Mouse (Mus musculus): Measurements from ENCODE around the gene Nop2. TPM values are rescaled to one million over a fixed set of nuclear protein-coding genes. Genes with fewer than 3 reads are reported as not detected.
A peak's percentile ranks its signal among the peaks of the same experiment; 100 is the strongest.
"Not testable (repeated sequence)": the region's sequence is repeated elsewhere in the genome, so short reads cannot be mapped to it uniquely, and the experiment has no call there.

Nop2 gene
- polyA plus RNA-seq, 1 experiment from 2014 or later: 25.0 TPM

DNA sequence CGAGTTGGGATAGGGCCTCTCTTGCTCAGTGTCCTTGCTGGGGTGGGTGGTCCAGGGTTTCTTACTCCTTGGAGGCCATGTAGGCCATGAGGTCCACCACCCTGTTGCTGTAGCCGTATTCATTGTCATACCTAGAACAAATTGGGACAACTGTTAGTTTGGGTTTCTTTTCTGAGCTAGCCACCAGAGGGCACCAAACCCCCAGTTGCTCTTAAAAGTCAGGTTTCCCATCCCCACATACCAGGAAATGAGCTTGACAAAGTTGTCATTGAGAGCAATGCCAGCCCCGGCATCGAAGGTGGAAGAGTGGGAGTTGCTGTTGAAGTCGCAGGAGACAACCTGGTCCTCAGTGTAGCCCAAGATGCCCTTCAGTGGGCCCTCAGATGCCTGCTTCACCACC, 30.3 kb downstream of the Nop2 start:
- H3K9me3 ChIP-seq (ENCODE audit: control insufficient read depth, low read length); ATAC-seq (ENCODE audit: low FRiP score, low TSS enrichment); H3K4me1 ChIP-seq (replicated peaks; ENCODE audit: control insufficient read depth, insufficient read depth); H3K27ac ChIP-seq (replicated peaks); H3K27me3 ChIP-seq (ENCODE audit: control insufficient read depth, insufficient read depth, low read length); H3K36me3 ChIP-seq (ENCODE audit: control insufficient read depth, insufficient read depth, low read length); H3K4me3 ChIP-seq (ENCODE audit: low read depth, low read length); H3K9ac ChIP-seq (ENCODE audit: low read length); H3K4me2 ChIP-seq (replicated peaks; ENCODE audit: low read depth): not testable (repeated sequence)
- TF ChIP-seq CTCF (IDR thresholded peaks at IDR 0.05; ENCODE audit: low read depth): peak; percentile 75
- WGBS: 2% methylated on average over 3 of the region's 5 CpGs
- DNase-seq (ENCODE audit: low spot score): peak; percentile 80

GRCm38 (mm10) chr6:125162615-125163305, 31.1 kb downstream of the Nop2 start:
- ATAC-seq (ENCODE audit: low FRiP score, low TSS enrichment); DNase-seq (ENCODE audit: low spot score); H3K36me3 ChIP-seq (ENCODE audit: control insufficient read depth, insufficient read depth, low read length); H3K4me1 ChIP-seq (replicated peaks; ENCODE audit: control insufficient read depth, insufficient read depth); H3K4me2 ChIP-seq (replicated peaks; ENCODE audit: low read depth); H3K9ac ChIP-seq (ENCODE audit: low read length); H3K27ac ChIP-seq (replicated peaks); H3K4me3 ChIP-seq (ENCODE audit: low read depth, low read length); H3K27me3 ChIP-seq (ENCODE audit: control insufficient read depth, insufficient read depth, low read length); H3K9me3 ChIP-seq (ENCODE audit: control insufficient read depth, low read length): not testable (repeated sequence)
- WGBS: 66% methylated on average over 11 of the region's 16 CpGs

DNA sequence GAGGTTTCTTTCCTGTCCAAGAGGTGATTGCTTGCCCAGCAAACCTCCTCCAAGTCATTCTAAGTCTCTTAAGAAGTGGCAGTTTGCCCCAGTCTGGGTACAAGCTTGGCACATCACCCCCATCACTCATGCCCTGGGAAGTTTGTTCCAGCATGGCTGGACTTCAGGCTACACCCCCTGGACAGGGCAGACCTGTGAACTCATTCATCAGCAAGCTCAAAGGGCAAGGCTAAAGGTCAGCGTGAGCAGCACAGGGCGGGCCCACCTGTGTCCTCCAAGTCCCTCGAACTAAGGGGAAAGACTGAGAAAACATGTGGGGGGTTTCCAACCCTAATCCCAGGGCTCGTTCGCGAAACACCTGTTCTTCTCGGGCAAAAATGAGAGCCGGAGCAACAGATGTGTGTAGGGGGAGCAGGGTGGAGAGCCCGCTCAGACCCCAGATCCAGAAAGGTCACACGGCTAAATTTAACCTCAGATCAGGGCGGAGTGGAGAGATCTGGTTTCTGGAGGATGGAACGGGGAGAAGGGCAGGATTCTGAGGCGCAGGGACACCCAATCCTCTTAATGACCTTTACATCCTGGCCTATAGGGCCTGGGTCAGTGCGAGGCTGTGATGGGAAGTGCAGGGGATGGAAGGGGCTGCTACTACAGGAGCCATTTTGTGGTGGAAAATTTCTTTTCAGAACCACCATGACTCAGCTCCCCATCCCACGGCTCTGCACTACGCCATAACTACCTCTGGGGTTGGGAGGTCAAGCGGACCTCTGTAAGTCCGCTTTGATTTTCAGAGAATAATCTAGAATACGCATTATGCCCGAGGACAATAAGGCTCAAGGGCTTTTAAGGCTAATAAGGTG, 32.3 kb downstream of the Nop2 start:
- 6% methylated on average over 20 of the region's 20 CpGs for WGBS
- Histone ChIP-seq H3K9me3 (ENCODE audit: control insufficient read depth, low read length) (no peaks in the 10 kb centered on the region), H3K36me3 (ENCODE audit: control insufficient read depth, insufficient read depth, low read length) (peaks cover 1% of the 10 kb centered on the region), H3K27me3 (ENCODE audit: control insufficient read depth, insufficient read depth, low read length) (no peaks in the 10 kb centered on the region), H3K9ac (ENCODE audit: low read length) (peak overlapping the region; percentile 84), H3K4me2 (replicated peaks; ENCODE audit: low read depth) (peak overlapping the region; percentile 86), H3K4me3 (ENCODE audit: low read depth, low read length) (peak overlapping the region; percentile 84), H3K27ac (replicated peaks) (peak overlapping the region; percentile 97), H3K4me1 (replicated peaks; ENCODE audit: control insufficient read depth, insufficient read depth) (peaks cover 10% of the 10 kb centered on the region)
- TF ChIP-seq CTCF (IDR thresholded peaks at IDR 0.05; ENCODE audit: low read depth): no peak
- no peak for TF ChIP-seq EP300 (optimal IDR thresholded peaks at IDR 0.05)
- ATAC-seq (ENCODE audit: low FRiP score, low TSS enrichment): no peak
- no peak for DNase-seq (ENCODE audit: low spot score)

DNA sequence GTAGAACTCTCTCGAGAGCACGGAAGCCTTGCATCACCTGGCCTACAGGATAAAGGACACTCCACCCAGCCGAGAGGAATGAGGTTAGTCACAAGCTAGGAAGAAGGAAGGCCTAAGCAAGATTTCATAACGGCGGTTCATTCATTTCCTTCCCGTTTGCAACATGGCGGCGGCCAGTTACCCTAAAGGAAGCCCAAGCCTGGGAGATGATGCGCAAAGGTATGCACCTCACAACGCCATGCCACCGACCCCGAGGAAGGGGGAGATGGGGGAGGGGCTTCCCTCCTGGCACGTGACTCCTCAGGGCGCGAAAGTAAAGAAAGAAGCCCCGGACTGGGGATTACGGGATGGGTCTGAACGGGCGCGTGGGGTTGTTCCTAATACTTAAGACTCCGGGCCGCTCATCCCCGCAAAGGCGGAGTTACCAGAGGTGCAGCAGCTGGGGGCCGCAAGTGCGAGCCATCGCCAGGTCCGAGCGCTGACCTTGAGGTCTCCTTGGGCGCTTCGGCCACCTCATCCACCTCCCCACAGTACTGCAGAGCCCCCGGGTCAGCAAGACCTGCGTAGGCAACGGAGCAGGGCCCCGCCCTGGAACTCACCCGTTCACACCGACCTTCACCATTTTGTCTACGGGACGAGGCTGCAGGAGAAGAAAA, 33.1 kb downstream of the Nop2 start:
- ATAC-seq (ENCODE audit: low FRiP score, low TSS enrichment): peak; percentile 21
- H3K36me3 ChIP-seq (ENCODE audit: control insufficient read depth, insufficient read depth, low read length): peaks cover 3% of the 10 kb centered on the region

GRCm38 (mm10) chr6:125165328-125165891, 33.7 kb downstream of the Nop2 start:
- peak; percentile 90 for ATAC-seq (ENCODE audit: low FRiP score, low TSS enrichment)
- Histone ChIP-seq H3K27ac (replicated peaks) (peak overlapping the region; percentile 97), H3K36me3 (ENCODE audit: control insufficient read depth, insufficient read depth, low read length) (peaks cover 5% of the 10 kb centered on the region), H3K9me3 (ENCODE audit: control insufficient read depth, low read length) (no peaks in the 10 kb centered on the region), H3K4me3 (ENCODE audit: low read depth, low read length) (peak overlapping the region; percentile 84), H3K27me3 (ENCODE audit: control insufficient read depth, insufficient read depth, low read length) (no peaks in the 10 kb centered on the region), H3K9ac (ENCODE audit: low read length) (peak overlapping the region; percentile 84), H3K4me1 (replicated peaks; ENCODE audit: control insufficient read depth, insufficient read depth) (peaks cover 10% of the 10 kb centered on the region), H3K4me2 (replicated peaks; ENCODE audit: low read depth) (peak overlapping the region; percentile 86)
- DNase-seq (ENCODE audit: low spot score): peak; percentile 98
- TF ChIP-seq EP300 (optimal IDR thresholded peaks at IDR 0.05) (no peak), CTCF (IDR thresholded peaks at IDR 0.05; ENCODE audit: low read depth) (no peak)
- 0% methylated on average over 33 of the region's 36 CpGs for WGBS

More for the DNA sequence above, 33.1 kb downstream of the Nop2 start:
- peaks cover 10% of the 10 kb centered on the region for H3K4me1 ChIP-seq (replicated peaks; ENCODE audit: control insufficient read depth, insufficient read depth)
- peak overlapping the region; percentile 86 for H3K4me2 ChIP-seq (replicated peaks; ENCODE audit: low read depth)
- peak overlapping the region; percentile 97 for H3K27ac ChIP-seq (replicated peaks)
- 0% methylated on average over 34 of the region's 39 CpGs for WGBS
- H3K4me3 ChIP-seq (ENCODE audit: low read depth, low read length): peak overlapping the region; percentile 84
- no peaks in the 10 kb centered on the region for H3K27me3 ChIP-seq (ENCODE audit: control insufficient read depth, insufficient read depth, low read length)
- DNase-seq (ENCODE audit: low spot score): peak; percentile 69
- no peaks in the 10 kb centered on the region for H3K9me3 ChIP-seq (ENCODE audit: control insufficient read depth, low read length)
- peak overlapping the region; percentile 84 for H3K9ac ChIP-seq (ENCODE audit: low read length)
- TF ChIP-seq CTCF (IDR thresholded peaks at IDR 0.05; ENCODE audit: low read depth) (no peak), EP300 (optimal IDR thresholded peaks at IDR 0.05) (no peak)

Data from stomach, postnatal 0 days (tissue).